Mouse (Mus musculus) MEL (cell line): ENCODE data around the gene Usp19. TPM values are rescaled to one million over a fixed set of nuclear protein-coding genes. Genes with fewer than 3 reads are reported as not detected.

Experiments
- DNase-seq: peaks from one replicate; pipeline ENCODE4 v3.0.0; 2011; ENCODE audit warnings: low read depth, low spot score
- H3K27ac ChIP-seq: 2 replicates; pipeline ENCODE4 v1.5.1; 2012; ENCODE audit warnings: low read depth, mild to moderate bottlenecking, control low read depth, low read length, moderate library complexity; ENCODE audit not compliant: control insufficient read depth
- H3K27me3 ChIP-seq, 2 experiments: fragments of 150-350 bp in 1 of 2; sonication (generic) in 1 of 2; 2 replicates each; pipeline ENCODE4 v1.6.1; 2012; ENCODE audit warnings: low read length in 2 of 2, mild to moderate bottlenecking in 2 of 2, improper control_type of control experiment in 1 of 2, moderate library complexity in 1 of 2; ENCODE audit not compliant: insufficient read depth in 2 of 2, control insufficient read depth in 1 of 2
- H3K36me3 ChIP-seq, 2 experiments: 2 replicates each; pipeline ENCODE4 v1.6.1; 2012 to 2014; ENCODE audit warnings: low read length in 2 of 2, improper control_type of control experiment in 1 of 2, inconsistent platforms in 1 of 2, mild to moderate bottlenecking in 1 of 2; ENCODE audit not compliant: insufficient read depth in 2 of 2, control insufficient read depth in 1 of 2
- H3K4me1 ChIP-seq, 2 experiments: fragments of 150-350 bp in 1 of 2; sonication (generic) in 1 of 2; 2 replicates each; pipeline ENCODE4 v1.6.1; 2012; ENCODE audit warnings: low read length in 2 of 2, improper control_type of control experiment in 1 of 2, mild to moderate bottlenecking in 1 of 2; ENCODE audit not compliant: insufficient read depth in 2 of 2, control insufficient read depth in 1 of 2
- H3K4me3 ChIP-seq, 2 experiments: fragments of 150-350 bp in 1 of 2; sonication (generic) in 1 of 2; 2 replicates each; pipeline ENCODE4 v1.5.1; 2012; ENCODE audit warnings: low read depth in 2 of 2, low read length in 2 of 2, mild to moderate bottlenecking in 2 of 2, moderate library complexity in 2 of 2, control low read depth in 1 of 2, improper control_type of control experiment in 1 of 2; ENCODE audit not compliant: control insufficient read depth in 1 of 2, insufficient read depth in 1 of 2
- H3K79me2 ChIP-seq: 2 replicates; pipeline ENCODE4 v1.6.1; 2012; ENCODE audit warnings: mild to moderate bottlenecking, low read length, moderate library complexity; ENCODE audit not compliant: control insufficient read depth, poor library complexity, insufficient read depth
- H3K9ac ChIP-seq: 2 replicates; pipeline ENCODE4 v1.6.1; 2012; ENCODE audit warnings: low read depth, mild to moderate bottlenecking, control low read depth, low read length, moderate library complexity; ENCODE audit not compliant: control insufficient read depth, poor library complexity, severe bottlenecking
- H3K9me3 ChIP-seq: fragments of 150-350 bp; sonication (generic); replicated peaks from 2 replicates; pipeline ENCODE4 v1.6.1; 2012; ENCODE audit warnings: mild to moderate bottlenecking, low read length, improper control_type of control experiment, moderate library complexity; ENCODE audit not compliant: insufficient read depth
- BHLHE40 ChIP-seq: IDR thresholded peaks from 2 replicates; pipeline ENCODE4 v1.6.1; 2012; ENCODE audit warnings: low read depth, mild to moderate bottlenecking, inconsistent platforms, low read length, improper control_type of control experiment, borderline replicate concordance
- CHD1 ChIP-seq: IDR thresholded peaks from 2 replicates; pipeline ENCODE4 v1.6.1; 2012; ENCODE audit warnings: low read depth, mild to moderate bottlenecking, inconsistent platforms, low read length, improper control_type of control experiment
- CHD2 ChIP-seq: IDR thresholded peaks from 2 replicates; pipeline ENCODE4 v1.6.1; 2011; ENCODE audit warnings: low read length, improper control_type of control experiment
- ELF1 ChIP-seq: IDR thresholded peaks from 2 replicates; pipeline ENCODE4 v1.6.1; 2014; ENCODE audit warnings: low read depth, mild to moderate bottlenecking, inconsistent platforms, low read length, improper control_type of control experiment, moderate library complexity
- EP300 ChIP-seq, 2 experiments: IDR thresholded peaks; 2 replicates each; pipeline ENCODE4 v1.6.1; 2011; ENCODE audit warnings: improper control_type of control experiment in 2 of 2, low read length in 2 of 2, low read depth in 1 of 2, mild to moderate bottlenecking in 1 of 2
- ETS1 ChIP-seq: IDR thresholded peaks from 2 replicates; pipeline ENCODE4 v1.6.1; 2012; ENCODE audit warnings: low read depth, mild to moderate bottlenecking, inconsistent platforms, low read length, improper control_type of control experiment, moderate library complexity
- JUND ChIP-seq: IDR thresholded peaks from 2 replicates; pipeline ENCODE4 v1.6.1; 2011; ENCODE audit warnings: low read depth, mild to moderate bottlenecking, improper control_type of control experiment, low read length
- MAFK ChIP-seq: IDR thresholded peaks from 2 replicates; pipeline ENCODE4 v1.6.1; 2011; ENCODE audit warnings: low read depth, mild to moderate bottlenecking, low read length, improper control_type of control experiment, borderline replicate concordance
- MAZ ChIP-seq: IDR thresholded peaks from 2 replicates; pipeline ENCODE4 v1.6.1; 2012; ENCODE audit warnings: low read depth, mild to moderate bottlenecking, inconsistent platforms, low read length, improper control_type of control experiment
- NRF1 ChIP-seq: IDR thresholded peaks from 2 replicates; pipeline ENCODE4 v1.6.1; 2014; ENCODE audit warnings: low read depth, mild to moderate bottlenecking, inconsistent platforms, low read length, improper control_type of control experiment, moderate library complexity; ENCODE audit not compliant: poor library complexity, insufficient read depth, severe bottlenecking
- POLR2AphosphoS2 ChIP-seq: IDR thresholded peaks from 2 replicates; pipeline ENCODE4 v1.6.1; 2011; ENCODE audit warnings: low read length, improper control_type of control experiment
- POLR2AphosphoS5 ChIP-seq: IDR thresholded peaks from 2 replicates; pipeline ENCODE4 v1.6.1; 2012; ENCODE audit warnings: low read depth, borderline replicate concordance, mild to moderate bottlenecking, inconsistent platforms, low read length, moderate library complexity, mixed read lengths
- RAD21 ChIP-seq: IDR thresholded peaks from 2 replicates; pipeline ENCODE4 v1.6.1; 2011; ENCODE audit warnings: mild to moderate bottlenecking, low read depth, low read length, improper control_type of control experiment
- RCOR1 ChIP-seq: IDR thresholded peaks from 2 replicates; pipeline ENCODE4 v1.6.1; 2012; ENCODE audit warnings: low read depth, mild to moderate bottlenecking, inconsistent platforms, low read length, improper control_type of control experiment
- SIN3A ChIP-seq: IDR thresholded peaks from 2 replicates; pipeline ENCODE4 v1.6.1; 2012; ENCODE audit warnings: low read length, improper control_type of control experiment, inconsistent platforms
- SMC3 ChIP-seq: IDR thresholded peaks from 2 replicates; pipeline ENCODE4 v1.6.1; 2011; ENCODE audit warnings: low read depth, low read length, improper control_type of control experiment
- TAL1 ChIP-seq: IDR thresholded peaks from 2 replicates; pipeline ENCODE4 v1.6.1; 2012; ENCODE audit warnings: mild to moderate bottlenecking, inconsistent platforms, low read length, moderate library complexity, mixed read lengths
- TCF12 ChIP-seq: IDR thresholded peaks from 2 replicates; pipeline ENCODE4 v1.6.1; 2014; ENCODE audit warnings: low read depth, mild to moderate bottlenecking, inconsistent platforms, low read length, improper control_type of control experiment, moderate library complexity
- UBTF ChIP-seq: IDR thresholded peaks from 2 replicates; pipeline ENCODE4 v1.6.1; 2012; ENCODE audit warnings: low read depth, mild to moderate bottlenecking, inconsistent platforms, low read length, improper control_type of control experiment, moderate library complexity, borderline replicate concordance; ENCODE audit not compliant: insufficient read depth
- USF2 ChIP-seq, 2 experiments: IDR thresholded peaks; 2 replicates each; pipeline ENCODE4 v1.6.1; 2011 to 2012; ENCODE audit warnings: improper control_type of control experiment in 2 of 2, low read length in 2 of 2, borderline replicate concordance in 1 of 2, inconsistent platforms in 1 of 2, low read depth in 1 of 2, mild to moderate bottlenecking in 1 of 2; ENCODE audit not compliant: insufficient read depth in 1 of 2
- ZC3H11A ChIP-seq: IDR thresholded peaks from 2 replicates; pipeline ENCODE4 v1.6.1; 2012; ENCODE audit warnings: low read depth, mild to moderate bottlenecking, inconsistent platforms, low read length, improper control_type of control experiment
- ZKSCAN1 ChIP-seq: IDR thresholded peaks from 2 replicates; pipeline ENCODE4 v1.6.1; 2012; ENCODE audit warnings: low read depth, mild to moderate bottlenecking, inconsistent platforms, low read length, improper control_type of control experiment, moderate library complexity
- ZMIZ1 ChIP-seq: IDR thresholded peaks from 2 replicates; pipeline ENCODE4 v1.6.1; 2012; ENCODE audit warnings: low read depth, mild to moderate bottlenecking, inconsistent platforms, low read length, improper control_type of control experiment, moderate library complexity
- ZNF384 ChIP-seq: IDR thresholded peaks from 2 replicates; pipeline ENCODE4 v1.6.1; 2012; ENCODE audit warnings: low read depth, mild to moderate bottlenecking, inconsistent platforms, low read length, improper control_type of control experiment
- polyA plus RNA-seq, 2 experiments: library from polyadenylated mRNA; stranded (reverse) in 1 of 2; unstranded in 1 of 2; fragments of >175 nt in 1 of 2; fragments of >200 nt in 1 of 2; gene quantifications; 2 replicates each; pipeline versions ENCODE4 v1.2.1 to v1.2.4; 2012; ENCODE audit warnings: low replicate concordance in 2 of 2, low read depth in 1 of 2; ENCODE audit not compliant: insufficient read length in 2 of 2, insufficient read depth in 1 of 2, missing spikeins in 1 of 2
- total RNA-seq: library from RNA; depleted of rRNA; stranded (reverse); fragments of 300-350 nt; gene quantifications from 2 replicates; pipeline ENCODE4 v1.2.3, GENCODE M21; 2012

Usp19 gene
- total and polyA plus RNA-seq, 3 experiments, result 76.1 to 162 TPM; not detected in 1

DNA sequence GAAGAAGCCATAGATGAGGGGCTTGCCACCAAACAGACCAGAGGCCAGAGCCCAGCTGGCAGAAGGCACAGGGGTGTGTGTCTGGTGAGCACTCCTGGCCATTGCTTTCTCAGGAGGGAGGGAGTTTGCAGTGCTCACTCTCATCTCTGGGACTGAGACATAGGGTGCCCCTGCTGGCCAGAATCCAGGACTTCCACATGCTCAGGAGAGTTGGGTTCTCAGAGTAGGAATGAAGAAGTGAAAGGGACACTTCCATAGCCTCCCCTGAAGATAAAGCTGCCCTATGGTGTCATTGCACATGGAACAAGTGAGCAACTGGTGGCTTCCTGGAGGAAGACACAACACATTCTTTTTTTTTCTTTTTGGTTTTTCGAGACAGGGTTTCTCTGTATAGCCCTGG lies 15.9 kb upstream of the Usp19 start:
- Histone ChIP-seq H3K79me2 (no peaks in the 10 kb centered on the region), H3K4me3 (no peak overlapping the region), H3K36me3 (no peaks in the 10 kb centered on the region; a peak in 1 of 4 replicates), H3K9ac (no peak overlapping the region), H3K27ac (no peak overlapping the region), H3K4me1 (peaks cover 0 to 2% of the 10 kb centered on the region in 2 experiments; a peak in 1 of 4 replicates), H3K9me3 (no peaks in the 10 kb centered on the region), H3K27me3 (no peaks in the 10 kb centered on the region)
- DNase-seq, result peak; percentile 30
- TF ChIP-seq ZC3H11A, result no peak
- TF ChIP-seq ELF1, result no peak
- TF ChIP-seq MAZ, result no peak
- TF ChIP-seq ETS1, result no peak
- no peak for TF ChIP-seq ZNF384
- TF ChIP-seq MAFK, result no peak
- no peak for TF ChIP-seq CHD1
- no peak for TF ChIP-seq CHD2
- no peak for TF ChIP-seq POLR2AphosphoS5
- no peak for TF ChIP-seq SIN3A
- TF ChIP-seq TAL1, result no peak
- TF ChIP-seq EP300 (IDR thresholded peaks at IDR 0.05; ENCODE audit: low read depth in 1 of 2, low read length in 2 of 2), result no peak
- TF ChIP-seq RCOR1, result no peak

DNA sequence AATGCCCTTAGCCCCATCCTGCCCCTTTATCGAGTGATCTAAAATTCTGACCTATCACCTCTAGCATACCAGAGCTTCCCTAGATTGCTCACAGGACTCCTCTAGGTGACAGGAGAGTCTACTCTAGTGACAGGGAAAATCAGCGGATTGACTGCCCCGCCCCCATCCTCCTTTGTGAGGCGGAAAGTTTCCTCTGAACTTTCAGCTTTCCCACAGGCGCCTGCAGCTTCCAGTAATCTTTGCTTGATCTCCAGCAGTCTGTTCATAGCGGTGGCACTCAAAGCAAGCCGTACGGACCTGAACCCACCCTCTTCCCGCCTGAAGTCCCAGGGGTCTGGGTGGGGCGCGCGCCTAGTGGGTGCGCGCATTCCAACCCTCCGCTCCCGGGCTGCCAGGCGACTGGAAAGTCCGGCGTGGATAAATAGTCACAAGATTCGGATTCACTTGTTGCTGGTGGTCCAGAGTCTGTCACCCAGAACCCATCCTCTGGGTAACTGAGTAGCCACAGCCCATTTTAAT lies 11.7 kb upstream of the Usp19 start:
- no peaks in the 10 kb centered on the region for H3K9me3 ChIP-seq
- H3K27me3 ChIP-seq, result no peaks in the 10 kb centered on the region
- H3K36me3 ChIP-seq, result no peaks in the 10 kb centered on the region; a peak in 1 of 4 replicates
- H3K9ac ChIP-seq, result peak overlapping the region; percentile 45
- H3K4me1 ChIP-seq, result peaks cover 0 to 2% of the 10 kb centered on the region in 2 experiments; a peak in 1 of 4 replicates
- no peak overlapping the region for H3K27ac ChIP-seq
- H3K4me3 ChIP-seq, result peak overlapping the region in 1 of 2 experiments; percentile 54; a peak in 2 of 4 replicates
- no peaks in the 10 kb centered on the region for H3K79me2 ChIP-seq
- TF ChIP-seq TCF12 (no peak), POLR2AphosphoS2 (no peak), ZMIZ1 (no peak), SMC3 (no peak), USF2 (IDR thresholded peaks at IDR 0.05; ENCODE audit: borderline replicate concordance in 1 of 2, insufficient read depth in 1 of 2, low read depth in 1 of 2, low read length in 2 of 2) (no peak), ZKSCAN1 (no peak), CHD1 (no peak), NRF1 (no peak), UBTF (no peak), BHLHE40 (no peak), ZC3H11A (no peak), RAD21 (no peak), JUND (no peak), CHD2 (no peak), POLR2AphosphoS5 (no peak)
- DNase-seq, result peak; percentile 35
